Mouse (Mus musculus): ENCODE measurements at regions not wholly inside any gene's neighbourhood (a gene's known extent, or its start where the extent isn't known, plus 50 kb on each side); places are given as distances from the start of the nearest gene placed in this dataset.
A peak's percentile ranks its signal among the peaks of the same experiment; 100 is the strongest.

DNA sequence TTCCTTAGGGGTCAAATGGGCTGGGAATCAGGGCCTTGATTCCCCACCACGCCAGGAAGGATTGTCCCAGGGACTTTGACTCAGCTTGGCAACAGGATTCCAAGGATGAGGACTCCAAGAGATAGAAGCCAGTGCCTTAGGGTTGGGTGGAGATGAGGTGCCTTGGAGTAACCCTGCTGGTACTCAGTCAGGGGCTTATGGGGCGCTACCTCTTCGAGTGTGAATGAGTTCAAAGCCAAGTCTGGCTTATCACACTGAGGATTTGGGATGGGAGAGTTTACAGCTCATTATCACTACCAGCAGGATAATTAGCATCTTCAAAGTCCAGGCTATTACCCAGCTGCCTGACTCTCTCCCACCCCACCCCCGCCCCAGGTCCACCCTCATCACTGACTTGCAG lies 213.5 kb downstream of the Cdh26 start:
- ATAC-seq (ENCODE audit: poor library complexity, severe bottlenecking), result no peak

DNA sequence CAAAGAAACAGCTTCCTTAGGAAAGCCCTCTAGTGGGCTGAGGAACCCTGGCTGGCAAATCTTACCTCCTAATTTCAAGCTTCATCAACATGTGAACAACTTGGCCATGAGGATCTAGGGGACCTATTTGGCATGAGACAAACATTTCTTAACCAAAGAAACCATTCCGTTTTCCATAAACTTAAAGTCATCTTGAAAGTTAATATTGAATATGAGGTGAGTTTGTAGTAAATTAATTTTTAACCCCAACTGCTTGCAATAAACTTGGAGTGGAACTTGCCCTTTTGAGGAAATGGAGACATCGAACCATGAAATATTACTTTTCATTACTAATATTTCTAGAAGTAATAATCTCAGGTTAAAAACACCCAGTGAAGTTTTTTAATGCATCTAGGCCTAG lies 229.7 kb downstream of the Cdh26 start:
- ATAC-seq (ENCODE audit: poor library complexity, severe bottlenecking), result no peak

DNA sequence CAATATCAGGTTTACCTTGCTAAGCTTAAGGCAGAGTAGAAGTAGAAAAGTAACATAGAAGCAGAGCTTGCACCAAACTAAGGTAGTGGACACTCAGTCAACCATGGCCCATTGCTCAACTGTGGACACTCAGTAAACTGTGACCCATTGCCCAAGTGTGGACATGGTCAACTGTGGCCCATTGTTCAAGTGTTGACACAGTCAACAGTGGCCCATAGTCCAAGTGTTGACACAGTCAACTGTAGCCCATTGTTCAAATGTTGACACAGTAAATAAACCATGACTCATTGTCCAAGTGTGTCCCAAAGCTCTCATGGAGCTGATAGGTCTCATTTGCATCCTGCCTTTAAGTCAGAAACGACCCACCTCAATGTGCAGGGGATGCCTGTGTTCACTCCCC lies 232.1 kb downstream of the Cdh26 start:
- no peak for ATAC-seq (ENCODE audit: poor library complexity, severe bottlenecking)

DNA sequence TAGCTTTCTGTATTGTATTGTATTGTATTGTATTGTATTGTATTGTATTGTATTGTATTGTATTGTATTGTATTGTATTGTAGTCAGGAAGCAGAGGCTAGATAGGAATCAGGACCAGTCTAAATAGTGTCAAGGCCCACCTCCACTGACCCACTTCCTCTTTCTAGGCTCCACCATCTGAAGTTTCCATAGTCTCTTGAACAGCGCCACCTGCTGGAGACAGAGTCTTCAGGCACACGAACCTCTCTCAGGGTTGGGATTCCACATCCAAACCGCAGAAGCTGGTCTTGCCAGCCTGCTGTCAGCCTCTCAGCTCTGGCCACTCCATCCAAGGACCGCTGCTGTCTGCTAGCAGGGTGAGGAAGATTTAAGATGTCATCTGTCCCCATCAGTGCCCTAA lies 234.6 kb downstream of the Cdh26 start:
- ATAC-seq (ENCODE audit: poor library complexity, severe bottlenecking), result peak; percentile 95

DNA sequence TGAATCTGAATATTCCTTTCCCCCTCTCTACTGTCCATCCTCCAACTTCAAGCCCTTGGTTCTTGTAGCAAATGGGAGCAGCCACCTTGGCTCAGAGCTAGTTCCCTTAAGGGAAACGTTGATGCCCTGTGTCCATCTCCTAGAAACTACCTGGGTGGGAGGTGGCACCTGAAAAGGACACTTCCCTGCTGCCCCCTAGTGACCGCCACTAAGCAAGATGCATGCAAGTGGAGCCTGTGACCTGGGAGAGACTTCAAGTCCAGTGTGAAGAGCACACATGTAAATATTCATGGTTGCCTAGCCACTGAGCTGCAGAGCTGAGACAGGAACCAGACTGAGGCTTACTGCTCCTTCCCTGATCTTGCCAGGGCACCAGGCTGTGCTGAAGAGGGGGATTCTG lies 238.1 kb downstream of the Cdh26 start:
- ATAC-seq (ENCODE audit: poor library complexity, severe bottlenecking), result no peak

DNA sequence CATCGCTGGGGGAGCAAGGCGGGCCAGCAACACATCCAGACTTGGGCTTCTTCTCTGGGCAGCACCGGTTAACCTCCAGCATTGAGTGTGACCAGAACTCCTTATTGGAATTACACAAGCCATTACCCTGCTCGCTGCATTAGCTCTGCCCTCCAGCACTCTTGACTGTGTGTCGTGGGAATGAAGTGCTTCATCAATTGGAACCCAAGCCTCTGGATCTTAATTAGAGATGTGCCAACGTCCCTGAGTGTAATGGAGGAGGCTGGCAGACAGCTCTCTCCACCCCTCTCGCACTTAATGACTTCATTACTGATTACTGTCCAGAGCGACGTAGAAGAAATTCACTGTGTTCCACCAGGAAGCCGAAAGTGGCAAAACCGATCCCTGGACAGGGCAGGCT lies 240.6 kb downstream of the Cdh26 start:
- no peak for ATAC-seq (ENCODE audit: poor library complexity, severe bottlenecking)

DNA sequence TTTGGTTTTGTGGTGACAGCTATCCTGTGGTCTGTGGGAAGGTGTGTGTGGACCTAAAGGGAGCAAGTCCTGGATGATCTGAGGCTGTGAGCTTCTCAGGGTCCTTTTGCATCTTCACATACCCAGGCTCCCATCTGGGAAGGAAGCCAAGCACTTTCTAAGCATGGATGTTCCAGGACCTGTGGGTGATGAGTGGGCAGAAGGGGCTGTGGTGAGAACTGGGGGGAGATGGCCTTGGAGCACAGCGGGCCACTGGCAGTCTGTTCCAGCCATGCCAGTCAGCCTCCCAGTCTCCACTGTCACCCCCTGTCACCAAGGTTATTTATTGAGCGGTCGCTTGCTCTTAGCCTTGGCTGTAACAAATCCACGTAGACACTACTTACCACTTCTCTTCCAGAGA lies 243.3 kb downstream of the Cdh26 start:
- no peak for ATAC-seq (ENCODE audit: poor library complexity, severe bottlenecking)

DNA sequence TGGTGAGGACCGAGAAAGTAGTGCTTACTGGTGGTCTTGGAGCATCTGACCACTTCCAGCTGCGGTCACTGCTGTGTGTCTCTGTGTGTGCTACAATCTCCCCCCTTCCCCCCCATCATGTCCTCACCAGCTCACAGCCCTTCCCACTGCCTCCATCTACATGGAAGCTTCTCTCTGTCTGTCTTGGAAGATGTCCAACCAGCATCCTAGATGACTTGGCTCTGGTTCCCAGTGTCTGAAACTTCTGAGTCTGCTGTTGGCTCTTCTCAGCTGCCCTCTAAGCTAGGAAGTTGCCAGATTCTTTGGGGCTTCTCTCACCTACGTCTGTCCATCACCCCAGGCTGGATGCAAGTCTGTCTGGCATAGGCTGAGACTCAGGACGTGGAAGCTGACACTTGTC lies 244.3 kb downstream of the Cdh26 start:
- ATAC-seq (ENCODE audit: poor library complexity, severe bottlenecking), result no peak

GRCm38 (mm10) chr2:178676970-178677369 lies 246.6 kb downstream of the Cdh26 start:
- ATAC-seq (ENCODE audit: poor library complexity, severe bottlenecking), result no peak

DNA sequence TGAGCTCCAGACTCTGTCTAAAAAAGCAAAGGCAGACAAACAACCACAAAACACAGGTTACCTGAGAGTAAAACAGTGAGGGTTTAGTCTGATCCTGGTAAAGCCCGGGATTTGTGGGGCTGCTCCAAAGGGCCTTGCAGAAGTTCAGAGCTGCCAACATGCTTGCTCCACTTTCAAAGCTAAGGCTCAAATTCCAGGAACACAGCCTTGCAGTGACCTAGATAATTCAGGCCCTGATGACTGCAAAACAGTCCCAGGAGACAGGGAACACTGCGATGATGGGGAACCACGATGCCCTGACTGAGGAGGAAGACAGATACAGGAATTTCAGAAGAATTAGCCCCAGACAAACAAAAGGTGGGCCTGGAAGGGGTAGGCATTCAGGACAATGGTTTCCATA lies 250.0 kb downstream of the Cdh26 start:
- no peak for ATAC-seq (ENCODE audit: poor library complexity, severe bottlenecking)

DNA sequence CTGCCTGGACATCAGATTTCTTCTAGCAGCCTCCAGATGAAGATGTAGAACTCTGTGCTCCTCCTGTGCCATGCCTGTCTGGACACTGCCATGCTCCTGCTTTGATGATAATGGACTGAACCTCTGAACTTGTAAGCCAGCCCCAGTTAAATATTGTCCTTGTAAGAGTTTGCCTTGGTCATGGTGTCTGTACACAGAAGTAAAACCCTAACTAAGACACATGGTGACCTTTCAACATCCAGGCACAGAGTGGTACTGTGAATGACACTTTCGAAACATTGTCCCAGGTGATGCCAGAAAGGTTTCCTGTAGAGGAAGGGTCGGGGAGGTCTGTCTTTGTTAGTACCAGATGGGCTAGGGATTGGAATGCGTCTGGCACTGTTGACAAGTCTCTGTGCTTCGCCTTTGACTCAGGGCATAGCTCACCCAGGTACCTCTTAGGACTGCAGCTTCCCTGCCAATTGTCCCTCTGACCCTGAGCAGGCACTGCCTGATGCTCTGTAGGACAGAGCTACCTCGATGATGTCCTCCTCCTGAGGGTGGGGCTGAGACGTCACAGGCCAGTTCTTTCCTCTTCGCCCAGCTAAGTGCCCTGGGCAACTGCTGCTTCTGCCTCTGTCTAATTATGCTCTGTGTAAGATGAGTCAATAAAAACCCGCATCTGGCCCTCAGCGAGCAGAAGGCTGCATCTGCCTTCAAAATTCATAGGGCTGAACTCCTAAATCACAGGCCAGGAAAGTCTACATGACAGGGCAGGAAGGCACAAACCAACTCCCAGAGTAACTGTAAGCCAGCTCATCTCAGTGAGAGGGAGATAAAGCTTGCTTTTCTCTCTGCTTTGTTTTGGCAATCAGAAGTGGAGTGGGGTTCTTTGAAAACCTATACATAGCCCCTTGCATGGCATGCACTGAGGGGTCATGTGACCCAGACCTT lies 254.0 kb downstream of the Cdh26 start:
- ATAC-seq (ENCODE audit: poor library complexity, severe bottlenecking), result no peak

GRCm38 (mm10) chr2:178685211-178685610 lies 254.9 kb downstream of the Cdh26 start:
- ATAC-seq (ENCODE audit: poor library complexity, severe bottlenecking), result no peak

DNA sequence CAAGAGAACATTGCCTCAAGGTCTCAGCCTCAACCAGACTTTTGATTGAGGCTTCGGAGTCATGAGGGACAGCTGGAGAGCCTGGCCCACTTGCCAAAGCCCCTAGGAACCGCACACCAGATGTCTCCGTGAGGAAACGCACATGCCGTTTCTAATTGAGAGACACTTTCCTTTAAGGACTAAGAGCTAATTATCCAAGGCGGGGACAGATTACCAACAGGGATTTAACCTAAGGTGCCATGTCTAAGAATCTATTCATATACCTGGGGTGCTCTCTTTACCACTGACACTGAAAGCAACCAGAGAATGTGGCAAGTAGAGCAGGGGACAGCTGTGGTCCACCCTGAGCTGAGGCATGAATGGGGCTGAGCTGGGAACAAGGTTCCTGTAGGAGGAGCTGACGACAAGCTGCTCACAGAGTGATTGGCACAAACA lies 255.9 kb downstream of the Cdh26 start:
- no peak for ATAC-seq (ENCODE audit: poor library complexity, severe bottlenecking)

- ATAC-seq (ENCODE audit: poor library complexity, severe bottlenecking), result no peak
Observed at GRCm38 (mm10) chr2:178688586-178688985, 258.3 kb downstream of the Cdh26 start.

DNA sequence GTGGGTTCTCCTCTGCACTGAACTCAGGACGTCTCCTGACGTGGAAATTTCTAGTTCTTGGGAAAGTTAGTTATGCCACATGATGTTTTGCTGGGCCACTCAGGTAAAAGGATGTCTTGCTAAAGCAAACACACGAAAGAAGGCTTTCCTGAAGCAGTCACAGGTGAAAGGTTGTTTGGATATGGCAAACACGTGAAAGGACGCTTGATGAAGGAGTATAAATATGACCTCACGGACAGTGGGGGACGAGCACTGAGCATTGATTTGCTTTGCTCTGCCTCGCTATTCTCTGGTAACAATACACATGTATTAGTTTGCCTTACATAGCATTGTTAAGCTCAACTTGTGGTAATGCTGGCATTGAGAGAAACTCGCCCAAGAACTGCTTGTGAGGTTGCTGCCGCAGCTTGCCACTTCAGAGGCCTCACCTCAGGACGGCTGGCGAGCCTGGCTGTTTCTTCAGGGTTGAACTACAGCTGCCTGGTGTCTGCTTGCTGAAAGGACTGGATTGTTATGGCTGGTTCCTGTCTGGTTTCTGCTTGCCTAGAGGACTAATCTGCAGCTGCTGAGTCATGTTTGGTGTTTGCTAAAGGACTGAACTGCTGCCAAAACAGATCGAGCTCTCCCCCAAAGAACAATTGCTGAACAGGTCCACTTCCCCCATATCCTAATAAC lies 261.0 kb downstream of the Cdh26 start:
- ATAC-seq (ENCODE audit: poor library complexity, severe bottlenecking), result no peak

DNA sequence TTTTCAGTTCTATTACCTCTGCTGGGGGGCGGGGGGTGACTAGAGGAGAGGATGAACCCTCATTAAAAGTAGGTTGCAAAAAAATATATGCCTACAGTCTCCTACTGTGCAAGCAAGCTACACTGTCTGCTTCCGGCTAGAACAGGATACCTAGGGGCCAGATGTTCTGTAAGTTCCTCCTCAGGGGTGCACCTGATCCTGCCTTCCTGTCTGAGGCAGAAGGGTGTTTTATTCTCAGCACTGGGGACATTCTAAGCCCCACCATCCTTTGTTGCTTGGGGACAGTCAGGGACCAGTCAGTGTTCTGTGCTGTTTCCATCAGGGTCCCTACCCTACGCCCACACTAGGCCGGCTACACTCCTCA lies 261.5 kb downstream of the Cdh26 start:
- ATAC-seq (ENCODE audit: poor library complexity, severe bottlenecking), result no peak

DNA sequence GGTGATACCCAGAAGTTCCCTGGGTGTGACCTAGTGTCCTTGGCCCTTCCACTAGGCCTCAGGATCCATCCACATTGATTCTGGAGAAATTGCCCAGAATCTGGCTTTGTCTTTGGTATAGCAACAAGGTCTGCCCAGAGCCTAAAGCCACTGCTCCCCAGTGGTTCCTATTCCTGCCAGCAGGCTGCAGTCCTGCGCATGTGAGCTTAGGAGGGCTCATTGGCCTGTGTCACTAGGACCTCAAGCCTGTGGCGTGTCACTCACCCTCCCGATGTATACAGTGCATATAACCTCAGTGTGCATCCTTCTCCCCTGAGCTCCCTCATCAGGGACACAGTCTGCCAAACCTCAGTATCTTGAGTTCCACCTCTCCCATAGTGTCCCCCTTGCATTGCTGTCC lies 261.9 kb downstream of the Cdh26 start:
- no peak for ATAC-seq (ENCODE audit: poor library complexity, severe bottlenecking)

- ATAC-seq (ENCODE audit: poor library complexity, severe bottlenecking), result no peak
Observed at GRCm38 (mm10) chr2:178698648-178699047, 268.3 kb downstream of the Cdh26 start.

DNA sequence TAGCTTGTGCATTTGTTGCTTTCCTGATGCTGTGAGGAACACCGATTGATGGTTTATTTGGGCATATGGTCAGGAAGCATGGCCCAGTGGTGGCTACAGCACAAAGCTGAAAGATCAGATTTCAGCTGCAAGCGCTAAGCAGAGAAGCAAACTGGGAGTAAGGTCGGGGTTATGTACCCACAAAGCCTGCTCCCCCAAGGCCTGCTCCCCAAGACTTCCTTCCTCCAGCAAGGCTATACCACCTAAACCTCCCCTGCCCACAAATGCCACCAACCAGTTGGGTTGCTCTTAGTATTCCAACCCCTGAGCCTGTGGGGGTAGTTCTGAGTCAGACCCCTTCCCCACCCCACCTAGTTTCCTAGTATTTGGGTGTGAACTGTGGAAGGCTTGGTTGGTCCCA lies 270.5 kb downstream of the Cdh26 start:
- no peak for ATAC-seq (ENCODE audit: poor library complexity, severe bottlenecking)

DNA sequence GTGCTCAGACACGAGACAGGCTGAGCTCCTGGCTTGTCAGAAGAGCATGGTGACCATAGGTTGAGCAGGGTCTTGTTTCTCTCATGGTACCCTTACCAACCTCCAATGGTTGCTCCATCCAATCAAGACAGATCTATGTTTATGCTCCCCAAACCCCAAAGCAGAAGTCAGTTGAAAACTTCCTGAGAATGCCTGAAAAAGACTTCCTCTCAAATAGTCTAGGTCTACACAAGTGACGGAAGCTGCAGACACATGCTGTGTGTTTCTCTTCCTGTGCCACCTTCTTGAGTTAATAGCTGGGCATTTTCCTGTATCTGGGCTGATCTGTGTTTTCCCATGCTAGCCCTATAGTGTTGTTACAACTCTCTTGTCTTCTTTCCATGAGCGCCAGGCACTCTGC lies 274.2 kb downstream of the Cdh26 start:
- 0 out of 2 replicates have a peak, but pooled peaks have one; percentile 14 for ATAC-seq (ENCODE audit: poor library complexity, severe bottlenecking)

DNA sequence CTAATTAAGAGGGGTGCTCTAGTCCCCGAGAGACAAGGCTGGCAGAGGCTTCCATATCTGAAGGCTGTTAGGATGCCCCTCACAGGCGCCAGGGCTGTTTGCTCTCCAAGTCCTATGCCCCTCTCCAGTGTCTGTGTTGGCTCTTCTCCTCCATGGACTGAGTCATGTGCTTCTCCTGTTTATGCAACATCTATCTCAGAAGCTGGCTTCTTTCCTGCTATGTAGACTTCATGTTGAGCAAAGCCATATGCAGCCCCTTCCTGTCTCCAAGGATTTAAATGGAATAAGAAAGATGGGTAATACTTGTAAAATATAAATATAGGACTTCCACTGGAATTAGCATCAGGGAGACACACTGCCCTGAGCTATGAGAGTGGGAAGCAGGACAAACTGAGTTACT lies 278.3 kb downstream of the Cdh26 start:
- no peak for ATAC-seq (ENCODE audit: poor library complexity, severe bottlenecking)

- ATAC-seq (ENCODE audit: poor library complexity, severe bottlenecking), result no peak
Observed at GRCm38 (mm10) chr2:178709192-178709881, 279.0 kb downstream of the Cdh26 start.
